Mouse (Mus musculus) cerebellum, postnatal 10 days (tissue): ENCODE results near the gene Klhl21.
"Not testable (repeated sequence)": the region's sequence is repeated elsewhere in the genome, so short reads cannot be mapped to it uniquely, and the experiment has no call there.

Experiments
- DNase-seq, 2 experiments: peaks; one replicate each; pipeline ENCODE4 v3.0.0; 2021; ENCODE audit warnings: mixed read lengths in 2 of 2

The Klhl21 gene

GRCm38 (mm10) chr4:152026751-152027508 lies 18.3 kb downstream of the Klhl21 start:
- no peak for DNase-seq

DNA sequence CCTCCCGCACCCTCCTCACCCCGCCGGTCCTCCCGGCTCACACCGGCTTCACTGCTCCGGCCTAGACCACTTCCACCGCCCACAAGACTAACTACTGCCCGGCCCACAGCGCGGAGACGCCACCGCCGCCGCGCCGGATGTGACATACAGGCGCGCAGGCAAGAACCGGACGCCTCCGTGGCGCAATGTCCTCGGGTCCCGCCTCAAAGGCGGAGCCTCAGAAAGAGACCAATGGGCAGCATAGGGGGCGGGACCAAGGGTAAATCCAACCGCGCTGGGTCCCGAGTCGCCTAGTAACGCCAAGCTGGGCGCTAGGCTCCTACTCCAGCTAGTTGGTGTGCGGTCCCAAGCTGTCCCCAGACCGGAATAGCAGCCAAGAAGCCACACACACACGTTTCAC lies 18.9 kb downstream of the Klhl21 start, which contains the start of gene Zbtb48:
Gene Zbtb48, minus strand, starts transcription at position 148 of the 400 bp plus-strand sequence.
- peak; percentile 96 to 98 for DNase-seq

DNA sequence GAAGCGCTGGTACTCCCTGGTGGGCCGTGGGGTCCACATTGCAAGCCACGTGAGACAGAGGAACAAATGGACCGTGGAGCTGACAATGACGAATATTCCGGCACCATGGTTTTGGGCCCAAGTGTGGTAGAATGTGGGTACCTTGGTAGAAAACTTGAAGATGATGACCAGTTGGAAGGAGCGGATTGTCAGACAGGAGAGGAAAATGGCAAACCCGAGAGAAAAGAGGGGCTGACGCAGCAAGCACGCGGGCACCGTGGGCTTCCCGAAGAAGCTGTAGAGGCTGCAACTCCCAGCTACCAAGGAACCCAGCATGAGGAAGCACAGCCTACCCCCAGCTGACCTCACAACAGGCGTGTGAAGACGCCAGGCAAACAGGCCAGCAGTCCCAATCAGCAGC lies 19.9 kb downstream of the Klhl21 start:
- DNase-seq = no peak

GRCm38 (mm10) chr4:152029087-152029486 lies 20.5 kb downstream of the Klhl21 start:
- DNase-seq = peak; percentile 40 to 45

- DNase-seq = peak in 1 of 2 experiments; percentile 12
Measured at GRCm38 (mm10) chr4:152029997-152030396, 21.4 kb downstream of the Klhl21 start.

GRCm38 (mm10) chr4:152032922-152033321 lies 24.3 kb downstream of the Klhl21 start:
- no peak for DNase-seq

GRCm38 (mm10) chr4:152036464-152036863 lies 27.9 kb downstream of the Klhl21 start:
- not testable (repeated sequence) for DNase-seq

- DNase-seq = peak; percentile 44 to 51
Measured at GRCm38 (mm10) chr4:152038225-152038984, 29.8 kb downstream of the Klhl21 start, which contains the start of gene Tas1r1. Tas1r1 (minus strand) TSS chr4:152038568.

DNA sequence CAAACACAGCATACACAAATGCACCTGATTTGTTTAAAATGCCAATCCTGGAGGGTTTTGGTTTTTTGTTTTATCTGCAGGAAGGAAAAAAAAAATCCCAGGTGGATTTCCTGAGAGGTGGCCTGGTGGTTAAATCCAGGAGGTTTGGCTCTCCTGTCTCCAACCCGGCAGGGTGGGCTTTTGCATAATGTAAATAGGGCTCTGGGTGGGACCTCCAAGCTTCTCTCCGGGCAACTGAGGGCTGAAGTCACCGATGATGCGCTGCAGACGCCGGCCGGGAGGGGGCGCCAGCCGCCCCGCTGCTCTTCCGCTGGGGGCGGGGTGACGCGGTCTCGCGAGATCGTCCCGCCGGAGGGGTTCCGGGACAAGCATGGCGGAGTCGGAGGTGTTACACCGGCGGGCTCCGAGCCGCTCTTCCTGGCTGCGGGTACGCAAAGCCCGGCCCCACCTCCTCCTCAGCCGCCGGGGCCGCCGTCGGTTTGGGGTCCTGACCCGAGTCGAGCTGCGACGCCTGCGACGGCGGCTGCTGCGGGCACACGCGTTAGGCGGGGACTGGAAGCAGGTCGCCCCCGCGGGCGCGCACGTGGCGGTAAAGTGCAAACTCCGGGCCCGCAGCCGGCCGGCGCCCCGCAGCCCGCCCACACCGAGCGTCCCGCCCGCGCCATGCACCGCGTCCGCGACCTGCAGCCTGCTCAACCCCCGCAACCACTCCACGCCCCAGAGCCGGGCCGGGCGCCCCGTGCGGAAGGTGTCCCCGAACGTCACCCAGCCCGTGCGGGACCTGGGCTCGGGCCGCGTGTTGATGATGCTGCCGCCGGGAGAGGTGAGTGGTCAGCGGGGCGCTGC lies 30.6 kb downstream of the Klhl21 start, which contains the start of gene Nol9:
Gene Nol9, plus strand, starts transcription at position 337 of the 846 bp plus-strand sequence.
- DNase-seq = peak; percentile 98

DNA sequence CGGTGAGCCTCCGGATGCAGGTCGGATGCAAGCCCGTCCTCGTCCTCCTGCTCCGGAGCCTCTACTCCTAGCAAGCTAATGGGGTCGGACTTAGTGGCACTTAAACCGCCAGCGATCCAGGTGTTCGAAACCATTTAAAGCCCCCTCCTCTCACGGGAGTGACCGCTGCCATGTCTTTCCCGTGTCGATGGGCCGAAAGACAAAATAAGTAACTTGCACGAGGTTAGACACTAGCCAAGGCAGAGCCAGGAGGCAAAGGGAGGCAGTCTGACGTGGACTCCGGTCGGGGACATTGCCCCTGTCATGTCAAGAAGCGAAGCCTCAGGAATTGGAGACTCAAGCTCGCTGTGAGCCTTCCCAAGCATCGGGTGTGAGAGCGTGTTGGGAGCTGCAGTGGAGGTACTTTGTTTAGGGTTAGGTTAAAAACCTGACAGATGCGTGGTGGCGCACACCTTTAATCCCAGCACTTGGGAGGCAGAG lies 31.3 kb downstream of the Klhl21 start:
- DNase-seq = no peak

DNA sequence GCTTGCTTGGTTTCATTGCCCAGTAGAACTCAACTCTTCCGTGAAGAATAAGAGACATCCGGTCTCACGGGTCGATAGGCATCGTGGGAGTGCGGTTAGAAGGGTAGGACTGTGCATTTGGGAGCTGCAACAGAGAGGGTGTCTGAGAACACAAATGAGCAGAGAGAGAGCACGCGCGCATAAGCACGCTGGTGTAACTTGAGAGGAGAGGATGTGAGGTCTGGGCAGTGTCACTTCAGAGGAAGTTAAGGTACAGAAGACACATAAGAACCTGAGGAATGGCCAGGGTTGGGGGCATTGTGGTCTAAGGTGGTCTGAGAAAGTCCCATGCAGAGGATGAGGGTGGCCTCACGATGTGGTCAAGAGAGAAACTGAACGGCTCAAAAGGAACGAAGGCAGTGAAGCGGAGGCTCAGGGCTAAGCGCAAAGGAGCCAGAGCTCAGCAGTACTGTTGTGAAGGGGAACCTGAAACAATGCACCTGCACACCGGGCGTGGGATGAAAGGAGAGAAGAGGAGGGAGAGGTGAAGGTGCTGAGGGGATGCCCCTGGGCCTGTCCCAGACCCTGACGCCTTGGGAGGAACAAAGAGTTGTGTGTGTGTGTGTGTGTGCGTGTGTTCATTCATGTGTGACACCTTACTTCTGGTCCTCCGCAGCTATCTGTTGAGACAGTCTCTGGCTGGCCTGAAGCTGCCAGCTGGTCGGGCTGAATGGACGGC lies 33.5 kb downstream of the Klhl21 start:
- DNase-seq = no peak

DNA sequence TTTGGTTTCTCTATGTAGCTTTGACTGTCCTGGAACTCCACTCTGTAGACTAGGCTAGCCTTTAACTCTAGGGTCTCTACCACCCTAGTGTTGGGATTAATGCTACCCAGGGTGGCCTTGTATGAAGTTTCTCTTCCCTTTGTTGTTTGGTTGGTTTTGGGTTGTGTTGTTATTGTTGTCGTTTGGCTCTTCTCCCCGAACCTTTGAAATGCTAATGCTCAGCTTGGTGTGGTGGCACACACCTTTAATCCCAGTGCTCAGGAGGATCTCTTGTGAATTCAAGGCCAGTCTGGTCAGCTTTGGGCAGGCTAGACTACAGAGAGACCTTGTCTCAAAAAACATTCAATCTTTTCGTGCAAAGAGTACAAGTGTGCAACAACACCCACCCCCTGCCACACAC lies 34.6 kb downstream of the Klhl21 start:
- DNase-seq = no peak

DNA sequence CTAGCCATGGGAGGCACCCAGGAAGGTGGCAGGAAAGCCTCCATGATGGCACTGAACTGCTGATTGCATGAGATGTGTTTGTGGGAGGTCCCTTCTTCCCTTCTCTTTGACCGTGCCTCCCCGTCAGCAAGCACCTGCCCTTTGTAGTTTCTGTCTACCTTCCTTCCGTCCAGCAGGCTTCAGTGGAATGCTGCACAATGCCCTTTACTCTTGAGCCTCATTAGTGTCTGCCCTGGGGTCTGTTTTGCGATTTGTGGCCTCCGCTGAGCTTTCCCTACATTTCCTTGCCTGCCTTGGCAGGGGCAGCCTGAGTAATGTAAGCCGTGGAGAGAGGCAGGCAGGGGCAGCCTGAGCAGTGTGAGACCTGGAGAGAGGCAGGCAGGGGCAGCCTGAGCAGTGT lies 36.0 kb downstream of the Klhl21 start:
- DNase-seq = no peak

- DNase-seq = peak in 1 of 2 experiments; percentile 33
Measured at GRCm38 (mm10) chr4:152062390-152063110, 53.9 kb downstream of the Klhl21 start.

DNA sequence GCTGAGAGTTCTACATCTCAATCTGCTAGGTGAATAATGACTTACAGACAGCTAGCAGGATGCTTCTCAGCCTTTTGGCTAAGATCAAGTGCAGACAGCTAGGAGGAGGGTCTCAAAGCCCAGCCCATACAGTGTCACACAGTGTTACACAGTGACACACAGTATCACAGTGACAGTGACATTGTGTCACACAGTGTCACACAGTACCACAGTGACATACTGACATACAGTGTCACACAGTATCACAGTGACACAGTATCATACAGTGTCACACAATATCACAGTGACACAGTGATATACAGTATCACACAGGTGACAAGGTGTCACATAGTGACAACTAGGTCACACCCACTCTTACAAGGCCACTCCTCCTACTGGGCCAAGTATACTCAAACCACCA lies 58.7 kb downstream of the Klhl21 start:
- DNase-seq = no peak
